Mouse (Mus musculus): ENCODE data around the gene 5730596B20Rik.
A peak's percentile ranks its signal among the peaks of the same experiment; 100 is the strongest.

5730596B20Rik gene

GRCm38 (mm10) chr6:52200751-52201250 is 23.5 kb downstream of the 5730596B20Rik start:
- no peak for DNase-seq

DNA sequence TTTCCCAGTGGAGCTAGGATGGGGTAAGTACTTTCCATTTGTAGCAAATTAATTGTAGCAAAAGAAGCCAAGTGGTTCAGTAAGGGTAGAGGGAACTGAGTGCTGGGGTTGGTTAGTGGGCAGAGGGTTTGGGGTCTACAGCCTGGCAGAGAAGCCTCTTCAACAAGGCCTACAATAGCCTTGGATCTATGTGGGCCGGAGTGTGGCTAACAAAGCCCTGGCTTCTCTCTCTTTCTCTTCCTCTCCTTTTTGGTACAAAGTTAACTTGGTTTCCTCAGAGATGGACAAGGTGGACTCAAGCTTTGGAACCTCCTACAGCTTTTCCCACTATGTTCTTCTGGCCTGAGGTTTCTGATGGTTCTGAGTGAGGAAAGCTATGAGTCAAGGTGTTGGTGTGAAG is 24.0 kb downstream of the 5730596B20Rik start:
- no peak for DNase-seq

GRCm38 (mm10) chr6:52202362-52203120 is 25.2 kb downstream of the 5730596B20Rik start:
- DNase-seq = peak in 1 of 2 experiments; percentile 23

GRCm38 (mm10) chr6:52203121-52203370 is 25.7 kb downstream of the 5730596B20Rik start:
- no peak for DNase-seq

DNA sequence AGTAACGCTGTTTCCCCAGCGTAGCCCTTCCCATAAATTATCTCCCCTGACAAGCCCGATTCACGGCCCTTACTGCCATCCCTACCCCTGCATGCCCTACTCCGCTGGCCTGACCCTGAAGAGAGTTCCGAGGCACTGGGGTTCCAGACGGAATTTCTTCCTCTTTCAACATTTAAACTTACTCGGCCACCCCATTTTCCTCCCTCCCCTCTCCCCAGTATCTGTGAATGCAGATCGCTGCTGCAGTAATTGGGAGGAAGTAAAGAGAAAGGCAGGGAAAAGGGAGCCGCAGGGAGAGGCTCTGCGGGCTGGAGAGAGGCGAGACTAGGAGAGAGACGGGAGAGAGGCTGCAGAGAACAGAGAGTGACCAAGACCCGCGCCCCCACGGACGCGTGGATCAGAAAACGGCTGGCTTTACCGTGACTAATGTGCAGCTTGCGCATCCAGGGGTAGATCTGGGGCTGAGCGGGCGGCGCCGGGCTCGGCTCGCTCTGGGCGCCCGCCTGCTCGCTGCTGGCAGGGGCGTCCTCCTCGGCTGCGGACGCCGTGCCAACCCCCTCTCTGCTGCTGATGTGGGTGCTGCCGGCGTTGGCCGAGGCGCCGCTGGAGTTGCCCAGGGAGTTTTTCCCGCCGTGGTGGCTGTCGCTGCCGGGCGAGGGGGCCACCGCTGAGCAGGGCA is 26.2 kb downstream of the 5730596B20Rik start:
- peak; percentile 37 to 40 for DNase-seq

- DNase-seq = peak; percentile 67 to 71
These were observed 26.9 kb downstream of the 5730596B20Rik start, which contains the start of gene Hoxa5 for GRCm38 (mm10) chr6:52204050-52204752. TSS of gene Hoxa5 (minus strand) at chr6:52204587.

GRCm38 (mm10) chr6:52205221-52205620 is 27.9 kb downstream of the 5730596B20Rik start:
- DNase-seq = peak in 1 of 2 experiments; percentile 36

- DNase-seq = peak in 1 of 2 experiments; percentile 36
These were observed 28.6 kb downstream of the 5730596B20Rik start for GRCm38 (mm10) chr6:52205638-52206621.

DNA sequence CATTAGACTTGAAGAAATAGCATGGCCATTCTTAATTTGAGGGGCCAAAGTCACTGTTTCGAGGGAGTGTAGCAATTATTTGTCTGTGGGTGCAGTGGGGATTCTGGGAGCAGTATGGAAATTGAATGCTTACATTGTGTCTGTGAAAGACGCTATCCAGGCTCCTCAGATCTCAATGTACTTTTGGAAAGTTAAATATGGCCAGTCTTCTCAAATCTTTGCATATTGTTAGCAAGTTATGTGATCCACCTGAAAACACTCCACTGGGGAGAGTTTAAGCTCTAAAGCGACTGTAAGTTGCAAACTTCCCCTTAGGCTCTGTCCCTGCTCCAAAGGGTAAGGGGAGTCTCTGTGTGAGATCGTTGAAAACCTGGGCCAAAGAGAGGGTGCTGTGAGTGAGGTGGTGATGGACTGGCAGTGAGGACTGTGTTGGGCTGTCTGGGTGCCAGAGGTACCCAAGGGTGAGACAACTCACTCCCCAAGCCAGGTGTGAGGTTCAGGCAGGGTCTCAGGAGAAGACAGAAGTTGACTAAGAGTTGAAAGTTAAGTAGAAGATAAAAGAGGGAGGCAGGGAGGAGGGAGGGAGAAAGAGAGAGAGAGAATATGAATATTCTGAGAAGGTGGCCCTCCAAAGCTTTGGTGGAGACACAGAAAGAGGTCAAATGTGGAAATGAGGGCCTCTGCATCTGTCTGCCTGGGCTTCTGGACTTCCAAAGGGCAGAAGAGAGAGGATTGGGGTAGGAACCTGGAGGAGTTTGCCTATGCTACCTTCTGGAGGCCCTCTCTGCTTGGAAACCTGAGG is 29.8 kb downstream of the 5730596B20Rik start:
- DNase-seq = no peak

DNA sequence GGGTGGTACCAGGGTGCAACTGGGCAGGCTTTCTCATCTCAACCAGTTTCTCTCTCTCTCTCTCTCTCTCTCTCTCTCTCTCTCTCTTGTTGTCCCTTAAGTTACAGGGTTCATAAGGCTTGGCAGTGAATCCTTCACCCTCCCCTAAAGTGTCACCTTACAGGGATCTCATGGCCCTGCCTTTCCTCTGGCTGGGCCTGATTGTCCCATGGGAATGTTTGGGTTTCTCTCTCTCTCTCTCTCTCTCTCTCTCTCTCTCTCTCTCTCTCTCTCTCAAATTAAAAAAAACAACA is 30.3 kb downstream of the 5730596B20Rik start:
- DNase-seq = no peak

GRCm38 (mm10) chr6:52208072-52208867 is 31.0 kb downstream of the 5730596B20Rik start, which contains the start of gene Hoxa6:
TSS of gene Hoxa6 (minus strand) at chr6:52208722.
- DNase-seq = peak; percentile 35 to 36

DNA sequence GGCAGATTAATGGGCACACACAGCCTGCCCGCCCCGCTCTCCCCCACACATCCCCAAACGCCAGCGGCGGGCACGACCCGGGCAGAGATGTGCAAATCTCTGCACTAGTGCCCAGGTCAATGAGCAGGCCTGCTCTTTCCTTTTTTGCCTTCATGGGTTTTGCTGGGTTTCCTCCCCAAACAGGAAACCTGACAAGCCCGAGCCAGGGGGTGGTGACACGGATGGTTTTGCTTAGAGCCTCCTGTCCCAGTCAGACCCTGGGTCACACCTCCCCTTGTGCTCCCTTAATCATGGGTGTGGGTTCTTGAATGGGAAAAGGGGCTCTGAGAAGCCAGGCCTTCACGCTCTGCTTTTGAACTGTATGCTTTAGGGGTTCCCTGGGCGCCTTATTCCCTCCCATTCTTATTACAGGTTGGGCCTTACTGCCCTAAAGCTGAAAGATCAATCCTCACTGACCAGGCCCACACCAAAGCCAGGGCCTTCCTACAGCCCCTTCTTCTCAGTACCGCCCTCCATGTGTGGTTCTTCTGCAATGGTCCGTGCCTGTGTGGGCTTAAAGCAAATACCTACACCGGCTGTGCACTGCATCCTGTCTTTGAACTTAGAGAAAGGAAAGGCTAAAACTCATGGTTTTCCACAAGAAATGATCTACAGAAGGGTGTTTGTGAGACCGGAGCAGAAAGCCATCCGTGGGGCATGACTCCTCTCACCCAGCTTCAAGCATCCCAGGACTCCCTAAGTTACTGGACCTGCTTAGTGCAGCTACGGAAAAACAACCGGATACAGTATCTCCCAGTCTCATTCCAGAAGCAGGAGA is 31.8 kb downstream of the 5730596B20Rik start:
- DNase-seq = peak in 1 of 2 experiments; percentile 17

DNA sequence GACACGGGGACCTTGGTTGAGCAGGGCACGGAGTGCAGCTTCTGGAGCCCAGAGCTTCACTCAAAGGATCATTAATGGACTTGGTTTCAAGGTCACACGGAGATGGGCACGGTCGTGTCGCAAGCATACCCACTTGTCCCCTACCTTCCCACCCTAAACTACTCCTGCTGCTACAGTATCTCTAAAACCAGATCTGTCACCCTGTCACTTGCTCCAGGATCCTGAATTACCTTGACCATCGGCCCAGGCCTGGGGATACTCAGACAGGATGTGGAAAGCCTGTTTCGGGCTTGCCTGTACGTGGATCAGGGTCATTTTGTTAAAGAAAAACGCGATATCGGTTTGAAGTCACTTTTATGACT is 32.4 kb downstream of the 5730596B20Rik start:
- peak in 1 of 2 experiments; percentile 20 for DNase-seq

GRCm38 (mm10) chr6:52211170-52211935 is 34.1 kb downstream of the 5730596B20Rik start:
- peak; percentile 85 to 87 for DNase-seq

GRCm38 (mm10) chr6:52211961-52212360 is 34.7 kb downstream of the 5730596B20Rik start:
- DNase-seq = peak; percentile 16 to 38

DNA sequence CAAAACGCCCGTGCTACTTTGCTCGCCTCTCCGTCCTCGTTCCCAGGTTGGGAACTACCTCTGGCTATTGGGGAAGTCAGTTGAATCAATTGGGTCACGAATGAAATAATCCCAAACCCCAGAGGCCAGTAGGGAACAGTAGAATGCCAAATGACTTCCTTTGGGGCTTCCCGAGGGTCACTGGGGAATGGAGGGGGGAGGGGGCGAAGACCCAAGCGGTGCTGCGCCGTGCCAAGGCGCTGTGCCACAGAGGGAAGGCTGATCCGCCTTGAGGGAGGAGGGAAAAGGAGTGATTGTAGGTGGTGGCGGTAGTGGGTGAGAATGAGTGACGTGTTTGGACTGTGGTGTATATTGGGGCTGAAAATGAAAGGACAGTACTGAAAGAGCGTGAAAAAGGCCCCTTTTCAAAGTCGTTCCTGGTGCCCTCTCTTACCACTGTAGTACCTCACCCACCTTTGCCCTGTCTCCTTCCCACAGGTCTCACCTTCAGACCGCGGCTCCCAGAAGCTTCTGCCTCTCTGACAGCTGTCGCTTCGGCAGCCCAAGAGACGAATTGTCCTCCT is 35.3 kb downstream of the 5730596B20Rik start:
- DNase-seq = no peak

GRCm38 (mm10) chr6:52213119-52213986 is 36.1 kb downstream of the 5730596B20Rik start, which contains the start of the genes Hoxa3 and Gm28308:
TSS of gene Hoxa3 (minus strand) at chr6:52213336.
TSS of gene Gm28308 (minus strand) at chr6:52213339.
- DNase-seq = no peak

Data from cerebellum, postnatal 10 days (tissue).